Mouse (Mus musculus) 3134 (cell line): Measurements from ENCODE around the gene Smarce1.

Experiments
- DNase-seq: peaks from one replicate; pipeline ENCODE4 v3.0.0-alpha.2; 2011; ENCODE audit warnings: low spot score; ENCODE audit not compliant: insufficient read length; ENCODE audit errors: extremely low read depth

The Smarce1 gene

DNA sequence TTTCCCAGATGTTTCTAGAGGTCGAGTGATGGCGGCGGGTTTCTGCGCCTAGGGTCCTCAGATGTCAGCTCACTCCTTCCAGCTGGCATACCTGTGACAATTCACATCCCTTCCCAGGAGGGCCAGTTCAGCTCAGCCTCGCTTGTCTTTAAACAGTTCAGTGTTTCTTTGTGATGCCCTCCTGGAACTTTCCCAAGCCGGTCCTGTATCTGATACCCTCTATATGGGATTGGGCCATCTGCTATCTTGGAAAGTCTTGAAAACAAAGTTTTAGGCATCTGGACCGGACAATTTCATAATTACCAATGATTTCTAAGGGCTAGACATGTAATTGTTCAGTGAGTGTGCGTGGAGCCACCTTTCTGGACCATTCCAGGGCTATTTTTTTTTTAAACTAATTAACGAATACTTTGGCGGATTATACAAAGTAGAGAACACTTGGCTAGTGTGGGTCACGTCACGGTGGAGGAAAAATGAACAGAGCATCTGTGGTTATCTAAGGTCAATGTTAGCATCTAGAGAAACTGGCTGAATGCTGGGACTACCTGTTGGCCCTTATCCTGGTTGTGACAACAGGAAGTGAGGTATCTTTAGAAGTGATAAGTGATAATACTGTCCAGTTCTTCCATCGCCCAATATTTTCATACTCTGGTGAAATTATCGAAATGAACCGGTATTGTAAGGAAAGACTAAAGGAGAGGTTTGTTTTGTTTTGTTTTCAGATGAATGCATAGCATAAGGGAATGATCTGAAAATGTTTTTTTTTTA lies 416 bp upstream of the Smarce1 start:
- no peak for DNase-seq

DNA sequence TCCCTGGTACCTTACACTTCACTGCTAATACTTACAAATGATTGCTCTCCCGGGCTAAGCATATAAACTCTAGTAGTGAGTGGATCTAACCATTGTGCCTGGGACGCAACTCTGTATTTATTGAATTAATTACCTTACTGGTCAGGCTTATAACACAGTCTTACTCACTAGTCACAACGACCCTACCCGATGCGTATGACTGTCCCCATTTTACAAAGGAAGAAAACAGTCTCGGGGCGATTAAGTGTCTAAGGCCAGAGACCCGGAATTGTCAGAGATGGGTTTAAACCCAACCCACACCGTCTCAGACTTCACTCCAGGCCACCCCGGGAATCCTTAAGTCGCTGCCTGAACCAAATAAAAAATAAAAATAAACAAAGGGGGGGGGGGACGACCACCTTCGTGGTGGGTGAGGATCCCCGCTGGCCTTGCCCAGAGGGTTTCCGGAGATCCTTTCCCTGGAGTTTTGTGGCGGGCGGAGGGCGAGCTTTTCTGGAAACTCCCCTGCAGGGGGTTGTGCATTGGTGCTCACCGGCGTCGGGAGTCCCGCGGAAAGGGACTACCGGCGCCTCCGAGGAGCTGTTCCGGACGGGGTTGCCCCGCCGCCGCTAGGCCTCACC lies 1.1 kb downstream of the Smarce1 start:
- no peak for DNase-seq

DNA sequence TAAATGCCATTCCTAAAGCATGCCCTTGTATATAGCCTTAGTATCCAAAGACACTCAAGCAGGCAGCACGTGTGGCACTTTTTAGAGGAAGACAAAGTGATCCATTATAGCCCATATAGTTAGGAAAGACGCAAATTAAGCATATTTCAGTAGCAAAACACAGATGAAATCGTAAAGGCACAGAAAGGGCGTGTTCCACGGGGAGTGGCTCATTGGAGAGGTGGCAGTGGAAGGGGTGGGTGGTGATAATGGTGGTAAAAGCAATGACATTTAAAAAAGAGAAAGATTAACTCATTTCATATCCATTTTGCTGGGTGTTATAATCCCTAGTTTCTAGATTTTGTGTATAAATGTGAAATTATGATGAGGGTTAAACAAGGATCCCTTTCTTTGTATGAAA lies 4.5 kb downstream of the Smarce1 start:
- no peak for DNase-seq

DNA sequence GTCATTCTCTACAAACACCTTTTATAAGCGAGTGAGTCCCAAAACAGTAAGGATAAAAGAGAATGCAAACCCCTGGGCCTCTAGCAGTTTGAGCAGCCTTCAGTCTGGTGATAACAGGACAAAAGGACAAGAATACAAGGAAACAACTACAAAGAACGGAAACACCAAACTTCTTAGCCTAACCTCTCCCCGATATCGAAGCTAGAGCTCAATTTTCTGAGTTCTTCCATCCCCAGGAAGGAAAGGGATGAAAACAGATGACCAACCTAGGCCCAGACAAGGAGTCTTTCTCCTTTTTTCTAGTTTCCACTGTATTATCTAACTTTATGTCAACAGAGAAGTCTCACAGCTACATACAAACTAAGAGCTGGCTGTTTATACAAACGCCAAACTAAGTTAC lies 7.5 kb downstream of the Smarce1 start:
- DNase-seq, result no peak

DNA sequence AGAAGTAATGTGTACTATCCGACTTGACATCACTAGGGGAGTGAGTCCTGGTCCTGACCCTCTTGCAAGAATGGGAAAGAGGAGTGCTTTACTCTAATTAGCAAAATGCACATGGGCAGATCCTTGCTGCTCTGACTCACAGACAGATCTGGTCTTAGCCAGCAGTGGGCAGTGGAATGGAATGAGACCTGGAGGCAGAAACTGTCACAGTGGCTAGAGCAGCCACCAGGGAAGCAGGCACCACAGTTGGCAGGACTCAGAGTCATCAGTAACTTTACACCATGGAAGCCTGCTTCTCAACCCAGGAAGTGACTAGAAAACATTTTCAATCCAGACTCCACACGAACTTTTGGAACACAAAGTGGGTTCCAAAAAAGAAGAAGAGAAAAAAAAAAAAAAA lies 9.0 kb downstream of the Smarce1 start:
- peak; percentile 64 for DNase-seq

DNA sequence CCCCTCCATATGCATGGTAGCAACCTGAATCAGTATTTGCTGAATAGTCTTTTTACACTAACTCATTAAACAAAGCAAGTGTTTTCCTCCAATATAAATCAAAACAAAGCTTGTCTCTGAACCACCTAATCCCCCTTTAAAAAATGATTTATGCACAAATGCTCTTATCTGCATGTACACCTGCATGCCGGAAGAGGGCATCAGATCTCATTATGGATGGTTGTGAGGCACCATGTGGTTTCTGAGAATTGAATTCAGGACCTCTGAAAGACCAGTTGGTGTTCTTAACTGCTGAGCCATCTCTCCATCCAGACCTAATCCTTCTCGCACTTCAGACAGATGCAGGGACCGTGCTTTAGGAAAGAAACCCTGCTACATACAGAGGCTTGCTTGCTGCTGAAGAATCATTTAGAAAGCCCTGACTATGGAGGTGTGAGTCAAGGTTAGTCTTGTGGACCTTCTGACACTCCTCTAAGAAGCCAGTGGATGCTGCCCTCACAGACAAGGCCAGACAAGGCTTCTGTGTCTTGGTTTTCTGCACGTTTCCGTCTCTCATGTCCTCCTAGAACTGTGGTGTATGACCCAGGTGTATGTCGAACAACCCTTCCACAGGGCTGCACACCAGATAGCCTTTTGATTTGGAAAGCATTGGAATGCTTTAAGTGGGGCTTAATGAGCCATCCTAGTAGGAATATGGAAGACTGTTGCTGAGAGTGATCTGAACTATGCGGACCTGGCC lies 13.4 kb downstream of the Smarce1 start:
- no peak for DNase-seq

DNA sequence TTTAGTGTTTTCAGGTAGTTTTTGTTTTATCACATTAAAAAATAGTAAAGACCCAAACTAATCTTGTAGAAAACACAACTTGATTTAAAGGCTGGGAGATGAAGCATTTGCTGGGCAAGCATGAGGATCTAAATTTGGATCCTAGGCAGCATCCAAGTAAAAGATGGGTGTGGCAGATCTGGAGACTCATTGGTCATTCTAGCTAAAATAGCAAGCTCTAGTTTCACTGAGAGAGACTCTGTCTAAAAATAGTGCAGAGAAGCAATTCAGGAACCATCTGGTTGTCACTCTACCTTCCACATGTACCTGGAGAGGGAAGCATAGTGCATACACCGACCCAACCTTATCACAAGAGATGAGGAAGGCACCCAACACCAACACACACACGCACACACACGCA lies 14.6 kb downstream of the Smarce1 start:
- no peak for DNase-seq

DNA sequence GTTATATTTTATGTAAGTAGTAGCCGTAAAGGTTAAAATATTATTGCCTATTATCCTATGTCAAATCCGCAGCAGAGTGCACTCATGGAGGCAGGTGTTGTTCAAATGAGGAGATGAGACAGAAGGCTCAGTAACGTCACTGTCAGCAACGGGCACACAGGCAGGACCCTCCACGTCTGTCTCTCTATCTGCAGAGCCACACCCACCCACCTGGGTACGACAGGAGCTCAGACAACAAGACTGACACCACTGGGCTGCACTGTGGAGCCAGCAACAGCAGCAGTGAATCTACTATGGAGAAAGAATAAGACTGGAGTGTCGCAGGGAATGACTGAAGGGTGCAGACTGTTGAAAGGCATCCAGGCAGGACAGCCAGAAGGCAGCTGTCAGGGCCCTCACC lies 18.1 kb downstream of the Smarce1 start:
- DNase-seq, result no peak

DNA sequence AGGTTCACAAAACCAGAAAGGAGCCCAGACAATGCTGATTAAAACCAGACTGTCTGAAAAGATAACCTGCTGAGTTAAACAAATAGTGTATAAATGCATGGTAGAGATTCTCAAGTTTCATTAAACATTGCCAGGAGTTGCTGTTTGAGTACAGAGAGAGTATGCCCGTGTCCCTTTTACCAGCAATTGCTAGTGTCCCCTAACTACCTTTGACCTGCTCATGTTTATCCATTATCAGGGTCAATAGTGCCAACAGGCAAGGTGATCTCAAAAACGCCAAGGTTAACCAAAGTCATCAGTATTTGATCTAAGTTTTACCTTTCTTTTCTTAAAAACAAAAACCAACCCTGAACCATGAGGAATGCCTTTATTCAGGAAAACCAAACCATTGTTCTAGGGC lies 18.9 kb downstream of the Smarce1 start:
- no peak for DNase-seq

DNA sequence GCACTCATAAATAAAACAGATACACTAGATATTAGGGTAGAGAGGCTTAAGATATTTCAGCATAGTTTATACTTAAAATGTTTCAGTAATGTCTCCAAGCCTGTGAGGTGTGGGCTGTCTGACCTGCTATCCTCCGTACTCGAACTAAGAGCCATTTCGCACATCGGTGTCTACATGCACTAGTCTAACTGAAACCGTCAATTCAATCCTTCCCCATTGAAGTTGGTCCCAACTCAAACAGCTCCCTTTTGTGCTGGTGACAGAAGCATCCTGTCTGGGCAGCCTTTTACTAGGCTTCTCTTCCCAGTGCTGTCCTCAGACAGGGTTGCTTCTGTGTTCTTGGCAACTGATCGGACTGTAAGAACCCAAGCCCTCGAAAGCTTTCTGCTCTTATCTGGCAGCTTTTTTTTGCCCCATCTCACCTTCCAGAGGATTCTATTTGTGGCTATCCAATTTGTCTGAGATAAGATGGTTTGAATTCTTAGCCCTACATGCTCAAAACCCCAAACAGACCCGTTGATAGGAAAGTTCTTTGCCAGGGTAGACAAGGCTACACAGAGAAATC lies 22.6 kb downstream of the Smarce1 start:
- no peak for DNase-seq

DNA sequence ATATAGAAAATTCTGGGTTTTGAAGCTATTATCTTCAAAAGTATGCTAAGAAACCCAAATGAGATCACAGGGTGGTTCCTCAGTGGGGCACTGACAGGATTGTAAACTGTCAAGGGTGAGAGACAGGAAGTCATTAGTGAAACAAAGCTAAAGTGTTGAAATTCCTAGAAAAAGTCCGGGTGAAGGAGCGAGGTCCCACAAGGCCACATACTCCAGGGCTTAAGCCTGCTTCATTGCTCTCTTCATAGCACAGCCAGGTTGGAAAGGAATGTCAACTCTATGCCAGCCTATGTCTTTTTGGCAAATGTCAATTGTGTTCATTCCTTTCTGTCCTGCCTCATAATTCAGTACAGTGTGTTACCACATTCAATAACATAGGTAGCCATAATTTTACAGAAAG lies 23.4 kb downstream of the Smarce1 start:
- no peak for DNase-seq

DNA sequence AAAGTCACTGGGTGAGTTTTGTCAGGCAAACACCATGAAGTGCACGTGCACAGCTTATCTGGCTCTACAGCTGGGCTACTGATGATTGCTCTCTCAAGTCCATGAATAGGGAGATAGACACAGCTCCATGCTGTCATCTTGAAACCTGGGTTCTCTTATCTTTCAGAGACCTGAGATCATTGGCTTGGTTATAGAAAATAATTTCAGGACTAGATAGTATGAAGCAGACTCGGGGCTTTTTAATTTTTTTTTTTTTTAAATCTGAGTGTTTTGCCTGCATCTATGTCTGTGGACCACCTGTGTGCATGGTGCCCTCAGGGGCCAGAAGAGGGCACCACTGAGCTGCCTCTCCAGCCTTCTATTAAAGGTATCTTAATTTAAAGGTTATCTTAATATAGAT lies 23.9 kb downstream of the Smarce1 start:
- no peak for DNase-seq

DNA sequence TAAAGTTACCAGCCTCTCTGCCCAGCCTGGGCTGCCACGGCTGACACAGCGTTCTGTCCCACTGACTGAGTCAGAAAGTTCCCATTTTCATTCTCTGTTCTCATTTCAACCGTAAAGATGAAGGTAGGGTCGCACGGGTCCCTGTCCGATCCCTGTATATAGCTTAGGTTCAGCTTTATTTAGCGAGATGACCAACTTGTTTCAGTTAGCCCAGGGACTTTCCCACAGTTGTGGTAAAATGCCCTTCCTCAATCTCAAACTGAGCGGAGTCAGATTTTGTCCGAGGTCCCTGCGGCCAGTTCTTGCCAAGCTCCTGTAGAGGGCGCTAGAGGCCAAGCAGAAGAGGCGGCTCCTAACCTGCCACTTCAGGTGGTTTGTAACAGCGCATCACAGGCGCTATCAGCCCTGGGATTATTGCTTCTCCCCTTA lies 41.6 kb downstream of the Smarce1 start:
- DNase-seq, result no peak

DNA sequence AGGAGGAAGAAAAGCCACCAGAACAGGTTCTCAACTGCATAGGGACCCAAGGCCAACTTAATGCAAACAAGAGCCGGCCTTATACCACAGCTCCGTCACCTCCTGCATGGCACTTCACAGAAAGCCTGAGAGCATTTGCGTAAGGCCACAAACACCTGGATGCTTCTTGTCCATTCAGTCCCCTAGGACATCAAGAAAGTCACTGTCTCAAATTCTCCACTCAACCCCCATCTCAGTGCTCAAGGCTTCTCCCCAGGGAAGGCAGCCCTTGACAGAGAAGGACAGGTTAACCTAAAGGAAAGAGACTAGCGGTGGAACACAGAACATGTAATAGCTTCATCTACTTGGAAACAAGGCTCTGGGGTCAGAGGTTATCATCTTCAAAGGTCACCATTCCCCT lies 43.5 kb downstream of the Smarce1 start:
- no peak for DNase-seq

DNA sequence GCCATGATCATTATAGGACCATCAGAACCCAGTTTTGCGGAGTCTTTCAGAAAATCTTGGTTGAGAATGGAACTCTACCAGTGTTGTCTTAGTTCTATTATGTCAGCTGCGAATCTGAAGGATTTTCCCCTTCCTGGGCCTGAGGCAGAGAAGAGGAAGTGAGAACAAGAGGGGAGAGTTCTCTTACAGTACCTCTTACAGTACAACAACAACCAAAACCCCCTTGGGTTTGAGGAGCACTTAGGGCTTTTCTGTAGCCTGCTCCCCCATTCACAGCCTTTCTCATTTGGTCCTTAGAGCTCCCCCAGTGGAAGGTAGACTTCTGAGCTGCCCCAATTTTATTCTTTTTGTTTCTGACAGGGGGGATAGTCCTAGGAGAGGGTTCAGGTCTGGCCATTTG lies 44.0 kb downstream of the Smarce1 start:
- DNase-seq, result no peak

DNA sequence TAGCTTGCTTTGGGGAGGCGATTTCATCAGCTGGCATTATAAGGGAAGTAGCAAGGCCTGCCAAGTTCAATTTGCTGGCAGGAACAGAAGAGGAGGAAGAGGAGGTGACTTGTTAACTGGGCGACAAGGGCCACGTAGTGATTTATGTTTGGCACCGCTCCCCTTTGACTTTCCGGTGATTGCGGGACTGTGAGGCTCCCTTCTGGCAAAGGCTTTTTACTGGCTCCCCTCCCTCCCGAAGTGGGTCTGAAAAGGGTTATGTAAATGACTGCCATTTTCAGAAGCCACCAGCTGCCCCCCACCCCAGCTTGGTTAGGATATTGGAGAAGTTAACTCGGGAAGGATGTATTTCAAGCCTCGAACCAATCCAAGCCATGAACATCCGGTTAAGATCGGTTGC lies 48.2 kb downstream of the Smarce1 start:
- DNase-seq, result no peak

DNA sequence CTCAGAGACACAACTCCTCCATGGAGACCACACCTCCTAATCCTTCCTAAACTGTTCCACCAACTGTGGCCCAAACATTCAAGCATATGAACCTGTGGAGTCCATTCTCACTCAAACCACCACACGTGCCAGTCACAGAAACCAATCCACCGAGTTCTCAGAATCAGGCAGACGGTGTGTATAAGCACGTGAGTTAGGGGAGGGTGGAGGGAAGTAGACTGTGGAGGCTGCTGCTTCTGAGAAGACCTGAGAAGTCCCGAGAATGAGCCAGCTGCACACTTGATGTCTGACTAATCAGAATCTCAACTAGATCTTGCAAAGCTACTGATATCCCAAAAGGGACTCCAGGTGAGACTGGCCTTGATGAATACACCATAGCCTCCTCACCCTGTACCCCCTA lies 50.7 kb downstream of the Smarce1 start:
- no peak for DNase-seq

DNA sequence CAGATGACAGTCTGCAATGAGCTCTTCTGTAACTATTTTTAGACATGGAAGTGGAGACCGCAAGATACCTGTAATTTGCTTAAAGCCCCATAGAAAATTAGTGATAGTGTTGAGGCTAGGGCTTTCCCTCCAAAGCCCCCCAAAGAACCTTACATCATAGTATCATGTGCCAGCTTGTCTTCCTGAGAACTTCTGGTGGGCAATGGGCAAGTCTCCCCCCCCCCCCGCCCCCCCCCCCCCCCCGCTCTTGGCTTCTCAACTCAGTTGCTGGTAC lies 53.0 kb downstream of the Smarce1 start:
- DNase-seq, result no peak

DNA sequence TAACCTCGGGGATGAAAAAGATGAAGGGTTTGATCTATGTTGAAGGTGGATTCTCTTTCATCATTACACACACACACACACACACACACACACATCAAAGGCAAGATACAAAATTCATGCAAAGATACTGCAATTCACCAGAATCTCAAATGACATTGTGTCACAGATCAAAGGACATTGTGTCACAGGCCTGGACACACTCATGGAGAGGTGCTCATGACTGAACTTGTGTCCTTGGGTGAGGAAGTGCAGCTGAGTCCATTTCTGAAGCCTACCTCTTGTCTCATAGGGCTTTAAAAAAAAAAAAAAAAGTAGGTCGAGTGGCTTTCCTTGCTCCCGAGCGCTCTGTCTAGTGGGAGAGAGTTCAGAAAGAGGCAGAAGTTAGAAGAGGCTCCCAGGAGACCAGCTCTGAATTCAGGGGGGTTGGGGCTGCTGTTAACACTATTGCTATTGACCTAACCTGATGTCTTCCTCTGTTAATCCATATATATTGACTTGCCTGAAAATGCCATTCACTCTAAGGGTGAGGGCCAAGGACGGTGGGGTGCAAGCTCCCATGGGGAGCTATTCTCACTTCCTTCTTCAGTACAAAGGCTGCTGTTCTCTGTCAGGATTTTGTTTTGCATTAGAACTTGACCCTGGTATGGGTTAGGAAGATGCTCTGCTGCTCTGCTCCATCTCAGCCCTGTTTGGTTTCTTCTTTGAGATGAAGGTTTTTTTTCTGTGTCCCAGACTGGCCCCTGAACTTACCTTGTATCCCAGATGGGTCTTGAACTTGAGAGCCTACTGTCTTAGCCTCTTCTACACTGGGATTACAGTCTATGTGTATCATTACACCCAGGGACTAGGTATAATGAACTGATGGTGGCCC lies 53.5 kb downstream of the Smarce1 start:
- no peak for DNase-seq

DNA sequence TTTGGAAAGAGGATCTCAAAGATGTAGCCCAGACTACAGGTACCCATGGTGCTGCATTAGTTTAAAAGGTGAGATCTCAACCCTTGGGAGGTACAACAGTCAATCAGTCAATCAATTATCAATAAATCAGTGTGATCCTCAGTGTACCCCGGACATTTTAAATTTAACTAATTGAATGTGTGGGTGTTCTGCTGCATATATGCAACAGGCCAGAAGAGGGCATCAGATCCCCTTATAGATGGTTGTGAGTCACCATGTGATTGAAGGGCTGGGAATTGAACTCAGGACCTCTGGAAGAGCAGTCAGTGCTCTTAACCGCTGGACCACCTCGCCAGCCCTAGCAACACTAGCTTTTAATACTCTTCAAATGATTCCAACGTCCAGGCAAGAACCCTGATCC lies 58.8 kb downstream of the Smarce1 start:
- no peak for DNase-seq

DNA sequence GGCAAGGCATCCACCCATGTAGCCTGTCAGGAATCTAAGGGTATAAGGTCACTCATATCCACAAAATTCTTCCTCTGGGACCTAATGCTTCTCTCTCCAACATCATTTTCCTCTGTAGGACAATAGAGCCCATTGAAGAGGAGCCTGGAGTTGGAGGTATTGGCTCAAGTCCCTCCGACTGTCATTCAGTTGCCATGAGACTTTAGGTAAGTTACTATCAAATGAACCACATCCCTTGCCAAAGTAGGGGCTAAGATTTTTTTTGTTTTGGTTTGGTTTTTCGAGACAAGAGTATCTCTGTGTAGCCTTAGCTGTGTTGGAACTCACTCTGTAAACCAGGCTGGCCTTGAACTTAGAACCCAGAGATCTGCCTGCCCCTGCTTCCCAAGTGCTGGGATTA lies 59.4 kb downstream of the Smarce1 start:
- no peak for DNase-seq
